Mouse (Mus musculus) spleen, adult 18-20 months (tissue): ENCODE results near the gene Pfpl.
A peak's percentile ranks its signal among the peaks of the same experiment; 100 is the strongest.

ENCODE experiments used
- DNase-seq, 2 experiments: peaks; one replicate each; pipeline ENCODE4 v3.0.0; 2022; ENCODE audit warnings: mixed read lengths in 2 of 2

The Pfpl gene

DNA sequence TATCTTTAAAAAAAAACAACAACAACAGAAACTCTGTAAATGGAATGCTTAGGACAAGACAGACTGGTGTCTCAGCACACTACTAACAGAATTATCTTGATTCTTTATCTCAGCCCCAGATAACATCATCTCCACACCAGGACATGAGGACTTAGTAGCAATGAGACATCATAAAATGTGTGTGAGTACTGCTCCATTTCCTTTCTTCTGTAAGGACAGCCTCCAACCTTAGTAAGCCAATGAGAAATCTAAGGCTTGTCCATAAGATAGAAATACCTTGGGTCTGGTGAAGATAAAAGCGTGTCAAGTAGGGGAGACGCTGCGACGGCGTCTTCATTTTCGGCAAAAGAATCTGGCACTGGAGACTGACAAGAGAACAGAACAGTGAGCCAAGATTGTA is at the start of gene Pfpl:
Pfpl (plus strand) TSS at position 301 of the 400 bp plus-strand sequence.
- DNase-seq, result no peak

- DNase-seq, result no peak
Observed at GRCm38 (mm10) chr19:12386979-12387378, 40.7 kb upstream of the Pfpl start, which contains the start of gene Olfr1440. TSS of gene Olfr1440 (plus strand) at chr19:12387279.

DNA sequence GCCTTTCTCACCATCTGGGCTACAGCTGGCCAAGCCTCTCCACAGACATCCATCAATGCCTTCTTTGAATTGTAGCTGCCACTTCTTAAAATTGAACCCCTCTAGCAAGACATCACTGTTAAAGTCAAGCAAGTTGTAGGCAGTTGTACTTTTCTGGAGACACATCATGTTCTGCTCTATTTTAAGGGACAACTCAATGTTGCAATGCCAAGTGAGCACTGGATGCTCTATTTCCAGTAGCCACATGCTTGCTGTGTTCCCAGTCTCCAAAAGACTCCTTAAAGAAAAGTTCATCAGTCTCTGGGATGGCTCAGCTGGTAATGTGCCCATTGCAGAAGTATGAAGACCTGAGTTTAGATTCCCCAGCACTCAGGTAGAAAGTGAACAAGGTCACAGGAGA is 14.0 kb upstream of the Pfpl start:
- DNase-seq, result no peak

GRCm38 (mm10) chr19:12417361-12417760 is 10.3 kb upstream of the Pfpl start, which contains the start of gene Olfr1441:
TSS of gene Olfr1441 (plus strand) at chr19:12417433.
- DNase-seq, result no peak

DNA sequence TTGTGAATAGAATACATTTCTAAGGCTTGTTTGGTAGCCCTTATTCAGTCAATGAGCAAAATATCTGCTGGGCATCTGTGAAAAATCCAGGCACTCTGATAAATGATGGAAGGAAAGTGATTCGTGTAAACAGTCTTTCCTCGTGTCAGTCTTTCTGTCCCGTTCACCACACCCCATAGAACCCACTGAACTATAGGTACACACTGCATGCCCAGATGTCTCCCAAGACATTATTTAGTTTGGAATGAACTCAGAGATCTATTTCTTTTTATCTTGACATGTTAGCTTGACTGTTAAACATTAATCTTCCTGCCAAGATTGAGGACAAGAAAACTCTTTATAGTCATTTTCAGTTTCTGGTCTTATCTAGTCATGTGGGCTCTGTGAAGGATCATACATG is 9.4 kb upstream of the Pfpl start:
- DNase-seq, result no peak

DNA sequence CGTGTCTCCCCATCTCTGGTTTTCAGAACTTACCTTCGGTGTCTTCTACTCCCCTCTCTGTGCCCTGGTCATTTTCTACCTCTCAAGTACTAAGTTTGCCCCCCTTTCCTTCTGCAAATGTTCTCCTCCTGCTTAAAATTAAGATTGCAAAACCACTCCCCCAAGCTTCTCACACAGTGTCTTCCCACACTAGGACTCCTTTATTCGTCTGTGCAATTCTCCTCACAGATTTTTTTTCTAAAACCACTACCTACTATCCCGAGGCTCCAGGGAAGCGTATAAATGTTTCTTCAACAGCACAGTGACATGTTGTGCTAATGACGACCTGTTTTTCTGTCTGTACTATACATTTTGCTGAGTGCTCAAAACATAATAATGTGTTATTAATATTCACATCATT is 7.2 kb upstream of the Pfpl start:
- DNase-seq, result no peak

DNA sequence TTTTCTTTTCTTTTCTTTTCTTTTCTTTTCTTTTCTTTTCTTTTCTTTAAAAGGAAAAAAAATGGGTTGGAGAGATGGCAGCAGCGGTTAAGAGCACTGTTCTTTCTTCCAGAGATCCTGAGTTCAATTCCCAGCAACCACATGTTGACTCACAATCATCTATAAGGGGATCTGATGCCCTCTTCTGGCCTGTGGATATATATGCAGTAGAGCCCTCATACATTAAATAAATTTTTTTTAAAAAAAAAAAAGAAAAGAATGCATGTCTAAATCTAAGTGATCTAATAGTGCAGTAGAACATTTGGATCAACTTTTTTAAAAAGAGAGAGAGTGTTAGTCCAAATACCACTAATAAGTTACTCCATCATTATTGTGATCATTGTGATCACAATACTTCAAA is 6.0 kb upstream of the Pfpl start:
- DNase-seq, result no peak

GRCm38 (mm10) chr19:12427101-12427500 is 604 bp upstream of the Pfpl start:
- no peak for DNase-seq

GRCm38 (mm10) chr19:12433033-12433432 is 5.3 kb downstream of the Pfpl start:
- peak in 1 of 2 experiments; percentile 34 for DNase-seq

DNA sequence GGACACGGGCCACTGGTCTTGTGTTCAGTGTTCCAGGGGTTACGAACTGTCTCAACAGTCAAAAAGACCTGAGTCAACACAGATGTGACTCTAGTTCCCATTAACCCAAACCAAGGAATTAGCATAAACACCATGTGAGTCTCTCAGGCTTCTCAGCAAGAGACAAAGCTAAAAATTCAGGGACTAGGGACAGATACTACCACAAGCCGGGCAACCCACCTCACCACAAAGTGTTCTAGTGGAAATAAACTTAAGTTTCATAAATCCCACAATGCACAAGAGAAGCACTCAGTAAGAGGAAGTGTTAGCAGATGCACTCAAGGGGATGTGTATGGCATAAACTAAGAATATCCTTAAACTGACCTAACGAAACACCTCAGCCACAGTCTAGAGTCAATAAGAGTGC is 7.3 kb downstream of the Pfpl start:
- DNase-seq, result no peak

DNA sequence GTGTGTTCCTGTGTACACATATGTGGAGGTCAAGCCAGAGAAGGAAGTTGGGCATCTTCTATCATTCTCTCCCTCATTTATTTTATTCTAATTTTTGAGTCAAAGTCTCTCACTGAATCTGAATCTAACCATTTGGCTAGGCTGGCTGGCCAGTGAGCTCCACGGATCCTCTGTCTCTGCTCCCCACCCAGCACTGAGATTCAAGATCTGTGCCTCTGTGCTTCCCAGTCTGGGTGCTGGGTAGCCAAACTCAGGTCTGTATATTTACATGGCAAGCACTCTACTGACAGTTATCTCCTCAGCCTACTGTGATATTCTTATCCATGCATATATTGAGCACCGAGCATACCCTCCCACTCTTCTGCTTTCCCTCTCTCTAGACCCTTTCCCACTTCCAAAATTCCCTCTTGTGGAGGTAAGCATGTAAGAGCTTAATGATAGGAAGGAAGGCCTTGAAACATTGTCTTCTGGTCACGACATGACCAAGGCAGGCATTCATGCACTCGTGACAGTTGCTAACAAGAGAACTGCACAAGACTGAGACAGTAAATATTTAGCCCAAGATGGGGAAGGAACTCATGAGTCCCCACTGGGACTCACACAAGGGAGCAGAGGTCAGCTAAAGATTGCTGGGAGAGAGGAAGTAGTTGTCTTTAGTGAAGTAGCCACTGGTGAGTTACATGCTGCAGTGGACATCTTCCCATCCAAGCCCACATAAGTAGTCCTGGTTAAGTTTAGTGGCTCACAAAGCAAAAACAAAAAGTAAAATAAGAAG is 8.2 kb downstream of the Pfpl start:
- no peak for DNase-seq

DNA sequence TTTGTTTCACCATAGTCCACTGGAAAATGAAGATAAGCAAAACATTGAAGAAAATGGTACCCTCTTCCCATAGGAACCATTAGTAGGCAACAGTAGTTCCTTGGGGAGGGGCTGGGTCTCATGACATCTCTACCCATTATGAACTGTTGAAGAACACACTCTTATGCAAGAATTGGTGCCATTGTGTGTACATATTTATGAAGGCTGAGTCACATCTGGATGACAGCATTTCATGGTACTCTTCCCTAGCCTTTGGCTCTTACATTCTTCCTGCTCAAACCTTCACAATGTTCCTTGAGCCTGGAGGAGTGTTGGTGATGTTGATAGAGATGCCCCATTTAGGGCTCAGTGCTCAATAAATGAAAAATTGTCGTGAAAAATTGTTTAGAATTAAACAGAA is 11.9 kb downstream of the Pfpl start:
- DNase-seq, result no peak

DNA sequence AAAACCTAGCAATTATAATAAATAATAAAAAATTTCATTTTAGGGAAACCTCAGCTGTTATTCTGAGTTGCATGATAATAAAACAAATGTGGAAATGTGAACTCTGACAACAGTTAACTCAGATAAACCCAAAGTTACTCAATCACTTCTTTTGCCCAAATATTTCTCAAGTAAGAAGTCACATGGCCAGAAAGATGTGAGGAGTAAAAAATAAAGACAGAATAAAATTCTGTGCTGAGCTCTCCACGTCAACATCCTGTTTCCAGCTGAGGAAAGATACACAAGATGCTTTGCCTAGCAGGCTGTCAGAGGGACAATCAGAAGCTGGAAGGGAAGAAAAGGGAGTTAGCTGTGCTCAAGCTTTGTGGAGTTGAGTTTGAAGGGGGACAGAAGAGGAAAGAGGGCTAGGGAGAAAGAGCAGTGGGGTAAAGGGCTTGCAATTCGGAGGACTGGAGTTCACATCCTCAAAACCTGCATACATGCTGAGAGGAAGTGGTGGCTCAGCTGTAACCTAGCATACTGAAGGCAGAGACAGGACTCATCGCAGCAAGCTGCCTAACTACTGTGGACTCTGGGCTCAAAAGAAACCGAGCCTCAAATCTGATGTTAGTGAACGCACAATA is 12.5 kb downstream of the Pfpl start:
- DNase-seq, result peak in 1 of 2 experiments; percentile 28

DNA sequence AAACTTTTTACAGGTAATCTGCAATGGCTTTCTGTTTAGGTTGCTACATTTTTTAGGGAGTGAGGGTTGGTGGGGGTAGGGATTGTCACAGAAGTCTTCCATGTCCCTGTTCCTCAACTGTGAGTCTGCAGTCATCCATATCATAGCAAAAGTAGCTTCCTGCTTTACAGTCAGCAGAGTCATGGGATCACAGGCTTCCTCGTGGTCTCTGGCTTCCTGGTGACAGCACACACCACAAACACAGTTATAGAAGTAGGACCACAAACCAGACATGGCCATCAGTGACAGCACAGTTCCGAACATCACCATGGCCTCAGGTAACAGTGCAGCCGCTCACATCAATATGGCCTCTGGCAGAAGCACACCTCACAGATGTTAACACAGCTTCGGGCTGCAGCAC is 14.9 kb downstream of the Pfpl start:
- DNase-seq, result no peak

DNA sequence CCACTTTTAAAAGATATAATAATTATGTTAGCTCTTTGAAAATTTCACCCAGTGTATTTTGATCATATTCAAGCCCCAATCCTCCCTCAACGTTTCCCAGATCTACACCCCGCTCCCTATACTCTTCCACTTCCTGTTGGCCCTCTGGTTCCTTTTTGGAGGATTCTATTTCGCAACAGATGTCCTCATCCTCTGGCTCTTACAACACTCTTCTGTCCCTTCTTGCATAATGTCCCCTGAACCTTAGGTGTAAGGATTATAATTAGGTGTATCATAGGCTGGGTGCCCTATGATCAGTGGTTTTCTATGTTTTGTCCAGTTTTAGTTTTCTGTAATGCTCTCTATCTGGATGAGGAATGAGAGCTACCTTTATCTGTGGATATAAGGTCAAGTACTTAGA is 17.3 kb downstream of the Pfpl start:
- no peak for DNase-seq

GRCm38 (mm10) chr19:12457401-12458066 is 29.8 kb downstream of the Pfpl start:
- peak; percentile 55 to 60 for DNase-seq

- DNase-seq, result no peak
Observed at GRCm38 (mm10) chr19:12459516-12459915, 31.8 kb downstream of the Pfpl start.

DNA sequence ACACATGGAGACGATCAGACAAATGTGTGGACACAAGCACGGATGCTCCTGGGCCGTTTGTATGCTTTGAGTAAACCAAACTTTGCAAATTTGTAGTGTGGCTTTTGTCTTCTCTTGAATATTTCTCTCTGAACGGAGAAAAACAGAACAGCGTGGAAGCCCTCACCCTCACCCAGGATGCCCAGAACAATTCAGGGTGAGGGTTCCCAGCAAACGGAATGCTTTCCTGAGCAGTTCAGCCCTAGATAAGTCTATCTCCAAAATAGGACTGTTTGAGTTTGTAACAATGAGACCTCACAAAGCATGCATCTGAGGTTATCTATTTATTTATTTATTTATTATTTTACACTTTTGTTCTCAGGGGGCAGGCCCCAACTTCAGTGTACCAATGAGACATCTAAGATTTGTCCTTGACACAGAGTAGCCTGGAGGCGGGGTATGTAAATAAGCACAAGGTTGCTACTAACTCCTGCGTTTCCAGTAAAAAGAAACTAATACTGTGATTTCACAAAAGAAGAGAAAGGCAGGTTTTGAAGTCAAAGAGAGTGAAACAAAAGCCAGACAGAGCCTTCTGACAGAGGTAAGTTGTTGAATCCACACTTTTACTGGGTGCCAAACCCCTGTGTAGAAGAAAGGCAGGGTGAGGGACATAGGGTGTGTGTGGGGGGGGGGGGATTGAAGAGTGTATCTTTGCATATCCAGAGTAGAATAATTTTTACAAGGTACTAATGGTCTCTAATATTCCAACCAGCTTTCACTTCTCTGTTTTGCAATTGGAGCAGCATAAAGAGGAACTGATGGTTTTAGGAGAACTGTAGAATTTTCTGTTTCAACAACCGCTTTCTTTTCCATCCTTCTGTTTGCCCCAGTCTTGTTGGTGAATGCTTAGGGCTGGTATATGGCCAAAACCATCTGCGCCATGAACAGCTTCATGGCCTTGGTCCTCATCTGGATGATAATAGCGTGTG is 32.9 kb downstream of the Pfpl start, which contains the start of gene Mpeg1:
Mpeg1 (plus strand) TSS at position 498 of the 968 bp plus-strand sequence.
- peak in 1 of 2 experiments; percentile 5 for DNase-seq

DNA sequence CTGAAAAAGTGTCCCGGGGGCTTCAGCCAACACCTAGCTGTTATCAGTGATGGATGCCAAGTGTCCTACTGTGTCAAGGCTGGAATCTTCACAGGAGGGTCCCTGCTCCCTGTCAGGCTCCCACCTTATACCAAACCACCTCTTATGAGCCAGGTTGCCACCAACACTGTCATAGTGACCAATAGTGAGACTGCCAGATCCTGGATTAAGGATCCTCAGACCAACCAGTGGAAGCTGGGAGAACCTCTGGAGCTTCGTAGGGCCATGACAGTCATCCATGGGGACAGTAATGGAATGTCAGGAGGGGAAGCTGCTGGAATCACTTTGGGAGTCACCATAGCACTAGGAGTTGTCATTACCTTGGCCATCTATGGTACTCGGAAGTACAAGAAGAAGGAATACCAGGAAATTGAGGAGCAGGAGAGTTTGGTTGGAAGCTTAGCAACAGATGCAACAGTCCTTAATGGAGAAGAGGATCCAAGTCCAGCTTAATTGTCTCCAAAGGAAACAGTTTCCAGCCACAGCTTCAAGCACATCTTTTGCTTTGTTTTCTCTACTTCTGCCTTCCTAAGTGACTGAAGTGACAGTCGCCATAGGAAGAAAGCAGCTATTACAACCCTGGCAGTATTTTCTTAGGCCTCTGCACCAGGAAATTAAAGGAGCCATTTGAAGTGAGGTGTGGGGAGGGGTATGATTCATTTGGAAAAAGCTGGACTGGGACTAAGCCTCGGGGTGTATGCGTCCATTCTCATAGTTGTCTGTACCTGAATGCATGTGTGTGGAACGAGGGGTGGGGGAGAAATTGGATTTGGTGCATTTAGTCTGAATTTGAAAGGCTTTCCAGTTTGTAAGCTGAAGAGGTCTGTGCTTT is 35.4 kb downstream of the Pfpl start:
- DNase-seq, result peak in 1 of 2 experiments; percentile 7

- DNase-seq, result no peak
Observed at GRCm38 (mm10) chr19:12463722-12464035, 36.0 kb downstream of the Pfpl start.

GRCm38 (mm10) chr19:12464127-12464526 is 36.4 kb downstream of the Pfpl start:
- peak in 1 of 2 experiments; percentile 8 for DNase-seq

DNA sequence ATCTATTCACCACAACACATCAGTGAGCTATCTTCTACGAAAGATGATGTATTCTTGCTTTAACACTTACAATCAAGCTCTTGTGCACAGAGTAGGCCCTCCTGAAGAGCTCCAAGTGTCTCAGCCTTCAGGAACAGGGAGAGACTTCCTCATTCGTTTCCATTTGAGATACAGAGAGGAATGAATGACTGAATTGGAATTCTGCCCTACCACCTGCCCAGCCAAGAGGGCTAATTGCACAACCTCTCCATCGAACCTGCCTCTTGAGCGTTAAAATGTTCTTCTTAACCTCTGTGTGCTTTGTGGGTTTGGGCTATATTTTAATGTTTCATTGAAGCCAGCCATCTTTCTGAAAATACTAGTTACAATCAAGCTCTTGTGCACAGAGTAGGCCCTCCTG is 37.0 kb downstream of the Pfpl start:
- DNase-seq, result peak in 1 of 2 experiments; percentile 1
